Mouse (Mus musculus) lung, embryonic 15.5 days (tissue): ENCODE results near the gene Fhdc1. TPM values are rescaled to one million over a fixed set of nuclear protein-coding genes. Genes with fewer than 3 reads are reported as not detected.

Source experiments
- ATAC-seq: fragments of 200-750 bp; cut with Nextera tagmentation; 2 replicates; pipeline ENCODE4 v1.8.0; 2017; ENCODE audit warnings: moderate number of reproducible peaks, borderline replicate concordance; ENCODE audit not compliant: low FRiP score, low TSS enrichment; ENCODE audit errors: extremely low read depth
- H3K27ac ChIP-seq: fragments of 300-500 bp; sonication (generic); 2 replicates; pipeline ENCODE4 v1.5.1; 2015; ENCODE audit warnings: moderate library complexity, mild to moderate bottlenecking, inconsistent platforms
- H3K27me3 ChIP-seq: fragments of 300-500 bp; sonication (generic); 2 replicates; pipeline ENCODE4 v1.6.1; 2015; ENCODE audit warnings: inconsistent platforms
- H3K36me3 ChIP-seq: fragments of 300-500 bp; sonication (generic); 2 replicates; pipeline ENCODE4 v1.6.1; 2015; ENCODE audit warnings: inconsistent platforms
- H3K4me1 ChIP-seq: fragments of 300-500 bp; sonication (generic); 2 replicates; pipeline ENCODE4 v1.6.1; 2015; ENCODE audit warnings: inconsistent platforms
- H3K4me2 ChIP-seq: fragments of 300-500 bp; sonication (generic); 2 replicates; pipeline ENCODE4 v1.6.1; 2015; ENCODE audit warnings: inconsistent platforms, mild to moderate bottlenecking, moderate library complexity
- H3K4me3 ChIP-seq: fragments of 300-500 bp; sonication (generic); 2 replicates; pipeline ENCODE4 v1.5.1; 2015; ENCODE audit warnings: mild to moderate bottlenecking, inconsistent platforms
- H3K9ac ChIP-seq: fragments of 300-500 bp; sonication (generic); 2 replicates; pipeline ENCODE4 v1.6.1; 2015; ENCODE audit warnings: inconsistent platforms
- H3K9me3 ChIP-seq: fragments of 300-500 bp; sonication (generic); 2 replicates; pipeline ENCODE4 v1.6.1; 2016; ENCODE audit warnings: inconsistent platforms
- WGBS: fragments of 180-500 bp; shearing (Covaris S2); methylation state at CpG from one replicate; pipeline ENCODE4 v1.1.7; 2015; 5-methylcytosine and 5-hydroxymethylcytosine counted together
- polyA plus RNA-seq: library from polyadenylated mRNA; unstranded; fragments of >200 nt; fragmentation: Nextera tagmentation; extraction: Ambion mirVana; gene quantifications from 2 replicates; pipeline ENCODE4 v1.2.1, GENCODE M21; 2015

Gene Fhdc1
- polyA plus RNA-seq, 1 experiment from 2014 or later, result 14.9 TPM

DNA sequence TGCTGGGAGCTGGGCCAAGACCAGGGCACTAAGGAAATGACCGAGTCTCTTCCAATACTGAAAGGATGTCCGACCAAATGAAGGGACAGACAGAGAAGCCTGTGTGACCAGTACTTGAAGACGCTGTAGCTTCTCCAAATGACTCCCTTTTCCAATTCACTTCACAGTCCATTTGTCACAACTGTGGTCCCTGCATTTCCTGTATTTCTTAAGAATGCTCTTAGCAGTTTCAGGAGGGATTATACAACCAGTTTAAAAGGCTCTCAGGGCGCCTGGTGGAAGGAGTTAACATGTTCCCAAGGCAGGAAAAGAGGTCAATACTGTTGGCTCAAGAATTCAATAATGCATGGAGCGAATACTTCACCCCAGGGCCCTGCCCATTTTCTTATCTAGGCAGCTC lies 7.3 kb downstream of the Fhdc1 start:
- peak overlapping the region; percentile 28 for H3K4me2 ChIP-seq
- H3K4me3 ChIP-seq, result no peak overlapping the region

DNA sequence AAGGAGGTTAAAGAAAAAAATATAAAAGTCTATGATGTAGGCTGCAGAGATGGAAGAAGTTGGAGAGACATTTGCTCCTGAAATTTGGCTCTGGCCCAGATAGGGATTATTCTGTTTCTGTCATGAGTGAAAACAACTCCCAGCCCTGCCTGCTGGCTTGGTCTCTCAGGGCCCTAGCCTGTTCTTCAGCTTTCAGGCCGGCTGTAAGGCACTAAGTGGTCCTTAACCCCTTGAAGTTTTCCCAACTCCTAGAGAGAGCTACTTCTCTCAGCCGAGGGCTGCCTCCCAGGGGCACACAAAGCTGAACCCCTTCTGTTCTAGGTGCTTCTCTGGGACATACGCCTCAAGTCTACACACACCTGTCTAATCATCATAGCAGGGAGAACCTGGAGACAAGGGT lies 7.7 kb downstream of the Fhdc1 start:
- Histone ChIP-seq H3K4me2 (peak overlapping the region; percentile 28), H3K9ac (no peak overlapping the region), H3K9me3 (no peaks in the 10 kb centered on the region), H3K4me3 (no peak overlapping the region), H3K27me3 (peaks cover 6% of the 10 kb centered on the region), H3K27ac (peak overlapping the region; percentile 74), H3K36me3 (no peaks in the 10 kb centered on the region), H3K4me1 (peaks cover 41% of the 10 kb centered on the region)
- ATAC-seq, result peak; percentile 67
- WGBS, result 21% methylated on average over 3 of the region's 3 CpGs

More for the DNA sequence above, 7.3 kb downstream of the Fhdc1 start:
- Histone ChIP-seq H3K9ac (no peak overlapping the region), H3K27me3 (peaks cover 11% of the 10 kb centered on the region), H3K9me3 (no peaks in the 10 kb centered on the region), H3K4me1 (peaks cover 37% of the 10 kb centered on the region), H3K27ac (peak overlapping the region; percentile 74), H3K36me3 (no peaks in the 10 kb centered on the region)
- ATAC-seq, result peak; percentile 13; the same call in 1 of the 2 replicates
- 7% methylated on average over 5 of the region's 5 CpGs for WGBS

DNA sequence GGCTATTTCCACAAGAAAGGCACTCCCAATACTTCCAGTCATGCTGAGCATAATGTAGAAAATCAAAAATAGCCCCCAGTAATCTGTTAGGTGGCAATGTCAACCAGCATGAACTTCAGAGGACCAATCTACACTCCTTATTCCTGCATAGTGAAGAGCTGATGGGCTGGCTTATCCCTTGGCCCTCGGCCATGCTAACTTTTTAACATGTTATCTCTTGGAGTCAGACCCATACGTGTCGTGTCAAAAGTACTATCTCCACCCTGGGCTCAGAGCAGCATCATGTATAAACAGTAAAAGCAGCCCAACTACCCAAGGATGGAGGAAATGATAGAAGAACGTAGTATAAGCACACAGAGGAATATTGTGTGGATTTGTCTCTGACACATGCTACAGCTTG lies 9.1 kb downstream of the Fhdc1 start:
- Histone ChIP-seq H3K9me3 (no peaks in the 10 kb centered on the region), H3K4me2 (no peak overlapping the region), H3K27me3 (0 out of 2 replicates have a peak, but pooled peaks cover under 1% of the 10 kb centered on the region), H3K9ac (no peak overlapping the region), H3K4me3 (no peak overlapping the region), H3K4me1 (peaks cover 45% of the 10 kb centered on the region), H3K36me3 (no peaks in the 10 kb centered on the region), H3K27ac (no peak overlapping the region)
- ATAC-seq, result no peak
- WGBS, result 58% methylated on average over 4 of the region's 4 CpGs

DNA sequence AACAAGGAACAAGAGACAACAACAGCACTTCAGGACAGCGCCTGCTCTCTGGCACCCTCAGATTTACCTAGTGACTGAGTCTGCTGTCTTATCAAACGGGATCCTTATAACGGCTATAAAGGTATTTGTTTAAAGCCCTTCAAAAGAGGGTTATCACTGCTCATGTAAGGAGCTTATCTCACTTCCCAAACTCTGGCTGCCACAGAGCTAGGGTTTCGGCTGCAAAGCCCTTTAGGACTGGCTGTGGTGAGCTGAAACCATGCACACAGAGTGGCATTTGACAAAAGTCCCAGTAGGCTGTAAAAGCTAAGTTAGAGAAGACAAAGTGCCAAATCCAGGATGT lies 12.1 kb downstream of the Fhdc1 start:
- H3K4me1 ChIP-seq, result peaks cover 30% of the 10 kb centered on the region
- H3K9ac ChIP-seq, result no peak overlapping the region
- 40% methylated on average over 4 of the region's 4 CpGs for WGBS
- no peaks in the 10 kb centered on the region for H3K27me3 ChIP-seq
- H3K4me2 ChIP-seq, result no peak overlapping the region
- no peaks in the 10 kb centered on the region for H3K9me3 ChIP-seq
- H3K27ac ChIP-seq, result no peak overlapping the region
- H3K4me3 ChIP-seq, result no peak overlapping the region
- no peaks in the 10 kb centered on the region for H3K36me3 ChIP-seq
- ATAC-seq, result no peak

DNA sequence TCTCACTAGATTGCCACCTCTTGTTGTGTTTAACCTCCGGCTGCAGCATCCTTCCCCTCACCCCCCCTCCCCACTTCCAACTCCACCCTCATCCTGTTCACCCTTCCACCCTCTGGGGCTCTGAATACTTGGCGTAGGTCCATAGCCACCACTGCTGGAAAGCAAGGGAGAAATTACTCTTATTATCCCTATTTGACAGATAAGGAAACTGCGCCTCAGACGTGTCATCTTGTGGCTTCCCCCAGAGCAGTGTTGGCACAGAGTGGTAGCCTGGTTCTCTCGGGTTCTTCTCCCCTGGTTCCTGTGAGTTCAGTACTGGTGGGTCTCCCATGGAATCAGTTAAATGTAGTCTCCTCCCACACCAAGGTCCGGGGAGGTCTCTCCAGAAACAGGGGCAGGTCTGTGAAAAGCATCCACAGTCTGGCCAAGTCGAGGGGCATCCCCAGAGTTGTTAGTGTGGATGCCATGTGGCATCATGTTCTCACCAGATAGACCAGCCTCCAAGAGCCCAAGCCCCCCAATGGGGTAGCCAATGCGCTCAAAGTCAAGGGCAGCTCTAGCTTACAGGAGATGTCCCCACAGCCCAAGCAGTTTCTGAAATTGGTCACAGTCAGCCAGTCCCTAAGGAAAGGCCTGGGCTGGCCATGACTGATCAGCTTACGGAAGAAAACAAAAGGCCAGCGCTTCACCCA lies 12.7 kb downstream of the Fhdc1 start:
- no peaks in the 10 kb centered on the region for H3K9me3 ChIP-seq
- 36% methylated on average over 10 of the region's 10 CpGs for WGBS
- H3K27me3 ChIP-seq, result no peaks in the 10 kb centered on the region
- no peak overlapping the region for H3K4me2 ChIP-seq
- no peak overlapping the region for H3K9ac ChIP-seq
- peaks cover 24% of the 10 kb centered on the region for H3K4me1 ChIP-seq
- peak; percentile 46; the same call in 1 of the 2 replicates for ATAC-seq
- no peak overlapping the region for H3K4me3 ChIP-seq
- H3K36me3 ChIP-seq, result no peaks in the 10 kb centered on the region
- no peak overlapping the region for H3K27ac ChIP-seq

DNA sequence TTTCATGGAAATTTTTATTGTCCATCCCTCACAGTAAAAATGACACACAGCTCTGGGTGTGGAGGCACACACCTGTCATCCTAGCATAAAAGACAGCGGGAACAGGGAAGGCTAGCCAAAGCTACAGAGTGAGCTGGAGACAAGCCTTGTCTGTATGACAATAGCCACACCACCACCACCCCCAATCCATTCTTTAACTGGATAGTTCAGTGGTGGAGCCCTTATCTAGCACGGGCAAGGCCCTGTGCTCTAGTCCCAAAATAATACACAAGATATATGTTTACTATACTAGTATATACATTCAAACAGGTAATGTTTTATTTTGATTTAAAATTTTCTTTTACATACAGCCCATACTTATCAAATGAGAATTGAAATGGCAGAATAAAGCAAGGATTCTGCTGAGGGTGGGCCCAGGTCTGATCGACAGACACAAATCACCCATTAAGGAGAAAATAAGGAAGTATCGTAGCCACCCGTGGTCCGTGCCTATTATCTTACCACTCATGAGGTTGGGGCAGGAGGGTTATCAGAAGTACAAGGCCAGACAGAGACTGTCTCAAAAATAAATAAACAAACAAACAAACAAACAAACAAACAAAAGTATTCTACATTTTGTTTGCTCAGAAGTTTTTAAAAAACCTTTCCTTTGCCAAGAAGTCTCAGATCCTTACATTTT lies 14.3 kb downstream of the Fhdc1 start:
- Histone ChIP-seq H3K27me3 (no peaks in the 10 kb centered on the region), H3K4me3 (no peak overlapping the region)
- WGBS, result 74% methylated on average over 6 of the region's 6 CpGs

DNA sequence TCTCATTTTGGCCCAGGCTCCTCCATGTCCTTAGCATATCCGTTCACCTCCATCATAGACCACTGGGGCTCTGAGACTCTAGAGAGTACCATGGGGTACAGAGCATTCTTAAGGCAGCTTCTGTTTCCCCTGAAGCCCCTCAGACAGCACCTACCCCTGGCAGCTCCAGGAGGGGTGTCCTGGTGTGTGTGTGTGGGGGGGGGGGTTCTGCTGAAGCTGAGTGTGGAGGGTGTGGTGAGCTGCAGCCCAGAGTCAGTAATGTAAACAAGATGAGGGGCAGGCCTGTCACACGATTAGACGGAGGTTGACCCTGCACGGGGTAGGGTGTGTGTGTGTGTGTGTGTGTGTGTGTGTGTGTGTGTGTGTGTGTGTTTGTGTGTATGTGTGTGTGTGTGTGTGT lies 18.5 kb downstream of the Fhdc1 start:
- H3K4me1 ChIP-seq, result peaks cover 24% of the 10 kb centered on the region
- no peak overlapping the region for H3K4me3 ChIP-seq
- peak; percentile 60; the same call in 1 of the 2 replicates for ATAC-seq
- H3K36me3 ChIP-seq, result no peaks in the 10 kb centered on the region
- H3K27me3 ChIP-seq, result no peaks in the 10 kb centered on the region
- no peak overlapping the region for H3K27ac ChIP-seq
- H3K4me2 ChIP-seq, result no peak overlapping the region
- no peak overlapping the region for H3K9ac ChIP-seq
- no peaks in the 10 kb centered on the region for H3K9me3 ChIP-seq
- 21% methylated on average over 4 of the region's 4 CpGs for WGBS

More for the DNA sequence above, 14.3 kb downstream of the Fhdc1 start:
- Histone ChIP-seq H3K27ac (no peak overlapping the region), H3K9ac (no peak overlapping the region), H3K4me2 (no peak overlapping the region), H3K4me1 (peaks cover 28% of the 10 kb centered on the region), H3K36me3 (no peaks in the 10 kb centered on the region), H3K9me3 (no peaks in the 10 kb centered on the region)
- ATAC-seq, result no peak

DNA sequence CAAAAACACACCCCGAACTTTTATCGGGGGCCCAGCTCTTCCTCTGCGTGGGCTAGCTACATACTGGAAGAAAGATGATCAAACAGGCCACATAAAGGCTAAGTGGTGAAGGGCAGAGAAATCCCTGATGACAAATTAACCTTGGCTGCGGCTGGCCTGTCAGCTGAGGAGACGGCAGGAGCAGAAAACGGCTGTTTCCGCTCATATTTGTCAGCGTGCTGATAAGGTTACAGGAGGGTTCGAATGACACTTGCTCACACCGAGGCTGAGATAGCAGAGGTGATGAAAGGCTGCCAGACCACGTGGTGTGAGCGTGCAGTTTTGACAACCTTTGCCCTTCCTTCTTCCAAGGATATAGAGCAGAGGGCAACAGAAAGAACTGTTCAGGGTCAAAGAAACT lies 19.3 kb downstream of the Fhdc1 start:
- Histone ChIP-seq H3K9me3 (no peaks in the 10 kb centered on the region), H3K36me3 (no peaks in the 10 kb centered on the region), H3K4me2 (0 out of 2 replicates have a peak overlapping the region, but pooled peaks have one; percentile 4), H3K4me1 (peaks cover 28% of the 10 kb centered on the region), H3K27me3 (no peaks in the 10 kb centered on the region), H3K27ac (peak overlapping the region; percentile 34; the same call in 1 of the 2 replicates), H3K4me3 (no peak overlapping the region), H3K9ac (no peak overlapping the region)
- WGBS, result 7% methylated on average over 12 of the region's 12 CpGs
- peak; percentile 74; the same call in 1 of the 2 replicates for ATAC-seq

DNA sequence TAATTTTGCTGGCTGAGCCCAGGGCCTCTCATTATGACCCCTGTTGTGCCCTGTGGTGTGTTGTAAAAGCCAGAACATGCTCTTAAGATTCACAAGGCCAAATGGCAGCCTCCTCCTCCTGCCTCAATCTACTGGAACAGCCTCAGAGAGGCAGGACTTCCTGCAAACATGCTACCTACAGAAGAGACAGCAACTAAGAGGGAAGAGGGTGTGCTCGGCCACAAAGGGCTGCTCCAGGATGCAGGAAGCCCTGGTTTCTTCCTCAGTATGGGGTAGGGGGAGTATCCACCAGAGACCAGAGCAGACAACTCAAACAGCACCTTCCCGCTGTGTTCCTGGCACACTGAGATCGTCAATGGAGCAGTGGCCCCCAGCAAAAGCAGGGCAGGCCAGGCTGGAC lies 19.7 kb downstream of the Fhdc1 start:
- Histone ChIP-seq H3K4me2 (0 out of 2 replicates have a peak overlapping the region, but pooled peaks have one; percentile 4), H3K9ac (no peak overlapping the region), H3K36me3 (no peaks in the 10 kb centered on the region), H3K4me3 (no peak overlapping the region), H3K4me1 (peaks cover 32% of the 10 kb centered on the region), H3K9me3 (no peaks in the 10 kb centered on the region), H3K27me3 (no peaks in the 10 kb centered on the region), H3K27ac (peak overlapping the region; percentile 34; the same call in 1 of the 2 replicates)
- 0 out of 2 replicates have a peak, but pooled peaks have one; percentile 33 for ATAC-seq
- WGBS, result 26% methylated on average over 3 of the region's 3 CpGs

DNA sequence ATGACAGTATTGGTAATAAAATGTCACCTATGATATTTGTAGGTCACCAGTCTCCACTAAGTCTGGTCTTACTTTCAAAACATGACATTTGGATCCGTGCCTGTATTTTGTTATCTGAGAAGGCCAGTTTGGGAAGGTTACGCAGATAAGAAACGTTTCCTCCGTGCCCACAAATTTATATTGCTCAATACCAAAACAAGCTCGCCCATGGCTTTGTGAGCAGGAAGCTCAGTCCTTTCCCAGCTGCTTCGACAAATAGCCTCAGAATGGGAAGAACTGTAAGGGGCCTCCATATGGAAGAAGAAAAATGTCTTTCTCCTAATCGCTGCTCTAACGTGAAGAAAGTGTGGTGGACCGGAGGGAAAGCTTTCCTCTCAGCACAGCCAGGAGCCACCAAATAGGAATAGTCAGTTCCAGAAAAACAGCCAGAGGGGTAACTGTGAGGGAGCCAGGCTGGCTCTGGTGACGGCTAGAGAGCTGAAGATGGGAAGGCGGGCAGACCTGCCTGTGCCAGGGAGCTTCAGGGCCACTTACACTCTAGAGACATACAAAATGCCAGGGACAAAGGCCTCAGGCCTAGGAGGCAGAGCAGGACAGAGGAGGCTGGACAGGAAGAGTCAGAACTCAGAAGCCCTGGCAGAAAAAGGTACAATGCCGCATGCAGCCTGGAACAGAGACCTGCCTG lies 24.4 kb downstream of the Fhdc1 start:
- no peak for ATAC-seq
- 42% methylated on average over 12 of the region's 12 CpGs for WGBS
- H3K9me3 ChIP-seq, result no peaks in the 10 kb centered on the region
- peaks cover 27% of the 10 kb centered on the region for H3K4me1 ChIP-seq
- H3K4me2 ChIP-seq, result no peak overlapping the region
- peak overlapping the region; percentile 22; the same call in 1 of the 2 replicates for H3K27ac ChIP-seq
- H3K36me3 ChIP-seq, result no peaks in the 10 kb centered on the region; the same call in 1 of the 2 replicates
- no peaks in the 10 kb centered on the region for H3K27me3 ChIP-seq
- no peak overlapping the region for H3K9ac ChIP-seq
- no peak overlapping the region for H3K4me3 ChIP-seq

DNA sequence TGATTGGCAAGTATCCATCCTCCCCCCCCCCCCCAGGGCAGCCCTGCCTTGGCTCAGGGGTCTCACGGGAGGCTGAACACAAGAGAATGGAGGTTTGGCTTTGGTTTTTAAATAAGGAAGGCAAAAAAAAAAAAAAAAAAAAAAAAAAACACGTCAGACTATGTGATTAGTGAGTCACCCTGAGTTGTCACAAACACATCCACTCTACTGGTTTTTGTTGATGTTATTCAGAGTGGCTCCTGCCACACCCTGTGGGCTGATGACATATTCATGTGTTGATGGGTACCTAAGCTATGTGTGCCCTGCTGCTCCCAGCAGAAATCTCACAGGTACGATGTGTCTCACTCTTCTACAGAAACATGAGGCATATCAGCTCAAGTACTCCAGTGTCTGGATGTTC lies 29.6 kb downstream of the Fhdc1 start:
- Histone ChIP-seq H3K27ac (0 out of 2 replicates have a peak overlapping the region, but pooled peaks have one; percentile 45), H3K4me1 (peaks cover 29% of the 10 kb centered on the region), H3K36me3 (peaks cover 2% of the 10 kb centered on the region; the same call in 1 of the 2 replicates), H3K4me3 (no peak overlapping the region), H3K27me3 (no peaks in the 10 kb centered on the region), H3K9me3 (no peaks in the 10 kb centered on the region), H3K4me2 (no peak overlapping the region), H3K9ac (no peak overlapping the region)
- WGBS, result 65% methylated on average over 3 of the region's 3 CpGs
- no peak for ATAC-seq
